Mouse (Mus musculus): ENCODE measurements around the gene Trip12. TPM values are rescaled to one million over a fixed set of nuclear protein-coding genes. Genes with fewer than 3 reads are reported as not detected.
A peak's percentile ranks its signal among the peaks of the same experiment; 100 is the strongest.

Trip12 gene
- polyA plus RNA-seq, 1 experiment: 115 TPM

GRCm38 (mm10) chr1:84700254-84700653 lies 140.1 kb downstream of the Trip12 start:
- no peak for DNase-seq (ENCODE audit: low read depth)
- no peak for TF ChIP-seq POLR2A (IDR thresholded peaks at IDR 0.05; ENCODE audit: borderline replicate concordance, extremely low read depth, insufficient read depth, insufficient read length, poor library complexity, severe bottlenecking)
- no peak for TF ChIP-seq CTCF (IDR thresholded peaks at IDR 0.05; ENCODE audit: borderline replicate concordance, extremely low read depth, insufficient read depth, insufficient read length)

DNA sequence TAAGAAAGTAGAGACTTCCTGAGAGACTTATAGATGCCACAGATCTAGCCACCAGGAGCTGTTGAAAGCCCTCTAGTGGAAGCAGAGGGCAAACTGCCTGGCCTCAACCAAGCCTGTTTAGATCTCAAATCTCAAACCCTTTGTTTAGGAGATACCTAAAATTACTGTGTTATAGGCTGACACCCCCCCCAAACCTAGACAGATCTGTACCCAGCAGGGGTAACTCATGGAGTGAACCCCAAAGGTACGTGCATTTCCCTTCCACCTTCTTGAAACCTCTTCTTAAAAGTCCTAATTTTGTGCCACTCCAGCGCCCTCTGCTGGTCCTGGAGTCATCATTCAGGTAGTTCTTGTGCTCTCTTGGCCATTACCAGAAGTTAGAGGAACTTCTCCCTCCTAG lies 143.2 kb downstream of the Trip12 start:
- peak; percentile 96 for DNase-seq (ENCODE audit: low read depth)
- TF ChIP-seq CTCF (IDR thresholded peaks at IDR 0.05; ENCODE audit: borderline replicate concordance, extremely low read depth, insufficient read depth, insufficient read length) (peak; percentile 72; the same call in 1 of the 2 replicates), POLR2A (IDR thresholded peaks at IDR 0.05; ENCODE audit: borderline replicate concordance, extremely low read depth, insufficient read depth, insufficient read length, poor library complexity, severe bottlenecking) (no peak)

GRCm38 (mm10) chr1:84695517-84696411 lies 144.6 kb downstream of the Trip12 start, which contains the start of gene Dner:
TSS of gene Dner (minus strand) at chr1:84696221.
- TF ChIP-seq CTCF (IDR thresholded peaks at IDR 0.05; ENCODE audit: borderline replicate concordance, extremely low read depth, insufficient read depth, insufficient read length) (peak; percentile 26; the same call in 1 of the 2 replicates), POLR2A (IDR thresholded peaks at IDR 0.05; ENCODE audit: borderline replicate concordance, extremely low read depth, insufficient read depth, insufficient read length, poor library complexity, severe bottlenecking) (peak; percentile 54; the same call in 1 of the 2 replicates)
- peak; percentile 91 for DNase-seq (ENCODE audit: low read depth)

- DNase-seq (ENCODE audit: low read depth): peak; percentile 81
- TF ChIP-seq CTCF (IDR thresholded peaks at IDR 0.05; ENCODE audit: borderline replicate concordance, extremely low read depth, insufficient read depth, insufficient read length) (peak; percentile 44; the same call in 1 of the 2 replicates), POLR2A (IDR thresholded peaks at IDR 0.05; ENCODE audit: borderline replicate concordance, extremely low read depth, insufficient read depth, insufficient read length, poor library complexity, severe bottlenecking) (no peak)
Measured at GRCm38 (mm10) chr1:84694688-84695474, 145.4 kb downstream of the Trip12 start.

DNA sequence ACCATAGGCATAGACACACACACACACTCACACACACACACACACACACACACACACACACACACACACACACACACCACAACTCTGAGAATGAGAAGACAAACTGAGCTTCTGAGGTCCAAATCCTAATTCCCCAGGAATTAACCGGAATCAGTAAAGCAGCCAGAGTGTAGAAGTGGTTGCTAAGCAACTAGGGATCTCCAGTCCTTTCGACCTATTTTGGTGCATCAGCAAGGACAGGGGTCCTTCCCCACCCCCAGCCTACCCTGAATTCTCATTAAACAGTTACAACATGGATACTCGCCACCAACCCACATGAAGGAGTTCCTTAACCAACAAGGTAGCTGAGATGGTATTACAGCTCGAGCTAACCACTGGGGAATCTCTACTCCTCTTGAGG lies 162.4 kb downstream of the Trip12 start:
- no peak for DNase-seq (ENCODE audit: low read depth)

More for the DNA sequence above, 162.4 kb downstream of the Trip12 start:
- TF ChIP-seq CTCF (IDR thresholded peaks at IDR 0.05; ENCODE audit: borderline replicate concordance, extremely low read depth, insufficient read depth, insufficient read length): no peak
- no peak for TF ChIP-seq POLR2A (IDR thresholded peaks at IDR 0.05; ENCODE audit: borderline replicate concordance, extremely low read depth, insufficient read depth, insufficient read length, poor library complexity, severe bottlenecking)

Other genes with a start within 250 kb of the Trip12 start
- 150 and 215 TPM in 2 replicates for gene Dner, start 144.3 kb downstream of the Trip12 start, polyA plus RNA-seq (2012; rRNA removed)
- gene Fbxo36, start 675 bp downstream of the Trip12 start, polyA plus RNA-seq (2012; rRNA removed): 4.0 and 4.9 TPM in 2 replicates
- gene Slc16a14, start 94.6 kb upstream of the Trip12 start, polyA plus RNA-seq (2012; rRNA removed): 8.8 and 10.9 TPM in 2 replicates